Comparison of ENCODE assay signal across 8 mouse cellular contexts in the genomic region with DNA sequence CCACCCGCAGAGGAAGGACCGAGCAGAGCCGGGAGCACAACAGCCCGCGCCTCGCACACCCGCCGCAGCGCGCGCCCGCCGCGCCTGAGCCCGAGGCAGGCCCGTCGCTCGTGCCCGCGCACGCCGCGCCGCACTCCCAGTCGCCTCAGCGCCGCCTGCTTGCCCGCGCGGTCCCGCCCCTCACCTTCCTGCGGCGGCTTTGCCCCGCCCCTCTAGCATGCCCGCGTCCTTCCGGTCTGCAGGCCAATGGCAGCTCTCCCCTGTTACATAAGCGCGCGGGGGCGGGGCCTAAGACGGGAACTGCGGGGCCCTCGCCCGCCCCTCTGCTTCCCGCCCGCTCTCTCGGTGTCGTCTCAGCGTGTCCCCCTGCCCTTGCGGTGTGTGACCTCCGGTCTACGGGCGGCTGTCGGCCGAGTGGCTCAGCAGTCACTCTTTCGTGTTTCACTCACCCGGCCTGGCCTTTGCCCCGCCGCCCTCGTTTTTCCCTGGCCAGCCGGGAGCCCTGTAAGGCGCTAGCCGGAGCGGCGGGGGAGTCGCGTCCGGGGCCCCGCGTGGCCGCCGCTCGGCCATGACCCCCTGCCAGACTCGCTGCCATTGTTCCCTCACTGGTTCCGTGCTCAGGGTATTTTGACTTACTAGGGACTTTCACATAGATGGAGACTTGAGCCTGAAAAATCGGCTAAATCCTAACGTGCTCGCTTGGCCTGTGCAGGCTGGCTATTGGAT. TPM values are rescaled to one million over a fixed set of nuclear protein-coding genes. Genes with fewer than 3 reads are reported as not detected.
DNase-seq lines count a peak whose midpoint lies in the region; ATAC-seq lines count a peak whose summit lies in the region.

A gene (minus strand): TSS at position 541 of the 726 bp plus-strand sequence.

- peak within 1 kb of the TSS; percentile 99 for H3K9ac ChIP-seq in hindbrain, embryonic 12.5 days

- H3K4me3 ChIP-seq in hindbrain, embryonic 12.5 days, result peak within 1 kb of the TSS; percentile 94

- H3K9me3 ChIP-seq in hindbrain, embryonic 12.5 days (replicated peaks), result no peaks in the 10 kb centered on the region

- under 1% methylated on average over 73 of the region's 79 CpGs for WGBS in hindbrain, embryonic 12.5 days

- H3K4me2 ChIP-seq in hindbrain, embryonic 12.5 days (replicated peaks), result peak within 1 kb of the TSS; percentile 76

- H3K27ac ChIP-seq in hindbrain, embryonic 12.5 days, result peak within 1 kb of the TSS; percentile 97

- peaks cover 21% of the 10 kb centered on the region for H3K4me1 ChIP-seq in hindbrain, embryonic 12.5 days

- DNase-seq in Muller cell, postnatal 12 days (ENCODE audit: inconsistent ontology term), result peak; percentile 100
- peak; percentile 100 for DNase-seq in cerebellum, adult 9-11 months
- peak; percentile 98 to 99 for DNase-seq in frontal cortex, postnatal 10 days (ENCODE audit: low spot score in 2 of 2)
- DNase-seq in layer of hippocampus, postnatal 14 days (ENCODE audit: low spot score in 2 of 2), result peak; percentile 96 to 98
- DNase-seq in lung, postnatal 14 days, result peak; percentile 100
- DNase-seq in retina, adult 2 months (ENCODE audit: low read depth, low spot score), result peak; percentile 96
- DNase-seq in thymus, postnatal 36 days, result peak; percentile 98 to 100

- ATAC-seq in hindbrain, embryonic 12.5 days (ENCODE audit: low FRiP score), result peak; percentile 99

- no peaks in the 10 kb centered on the region for H3K27me3 ChIP-seq in hindbrain, embryonic 12.5 days

- peaks cover 10% of the 10 kb centered on the region for H3K36me3 ChIP-seq in hindbrain, embryonic 12.5 days

RNA-seq across cellular contexts. Expression of the gene that starts here (rescaled TPM):
- 417 and 440 TPM in 2 replicates for polyA plus RNA-seq in hindbrain, embryonic 12.5 days (2016; fragmentation: Nextera tagmentation; extraction: Ambion mirVana)
- total RNA-seq in layer of hippocampus, postnatal 14 days (2021), result 100 to 1,000 TPM; 293 to 299 TPM

Comparison
In these comparisons a context has a peak if more than half of its experiments do, and no peak if none do; other contexts are left out.
1. Peak in every context shown above with its lines: DNase-seq, ATAC-seq, H3K4me3 ChIP-seq and H3K27ac ChIP-seq.